Mouse (Mus musculus) layer of hippocampus, postnatal 10 days (tissue): Measurements from ENCODE around the gene Trim47. TPM values are rescaled to one million over a fixed set of nuclear protein-coding genes. Genes with fewer than 3 reads are reported as not detected.
"Not testable (repeated sequence)": the region's sequence is repeated elsewhere in the genome, so short reads cannot be mapped to it uniquely, and the experiment has no call there.

Source experiments
- DNase-seq, 2 experiments: peaks; one replicate each; pipeline ENCODE4 v3.0.0; 2021; ENCODE audit warnings: low spot score in 2 of 2
- total RNA-seq, 2 experiments: library from RNA; stranded (reverse); gene quantifications; 2 replicates each; pipeline ENCODE4 v1.2.3; 2021

Gene Trim47
- total RNA-seq, 2 experiments from 2014 or later = 6.4 to 7.2 TPM

DNA sequence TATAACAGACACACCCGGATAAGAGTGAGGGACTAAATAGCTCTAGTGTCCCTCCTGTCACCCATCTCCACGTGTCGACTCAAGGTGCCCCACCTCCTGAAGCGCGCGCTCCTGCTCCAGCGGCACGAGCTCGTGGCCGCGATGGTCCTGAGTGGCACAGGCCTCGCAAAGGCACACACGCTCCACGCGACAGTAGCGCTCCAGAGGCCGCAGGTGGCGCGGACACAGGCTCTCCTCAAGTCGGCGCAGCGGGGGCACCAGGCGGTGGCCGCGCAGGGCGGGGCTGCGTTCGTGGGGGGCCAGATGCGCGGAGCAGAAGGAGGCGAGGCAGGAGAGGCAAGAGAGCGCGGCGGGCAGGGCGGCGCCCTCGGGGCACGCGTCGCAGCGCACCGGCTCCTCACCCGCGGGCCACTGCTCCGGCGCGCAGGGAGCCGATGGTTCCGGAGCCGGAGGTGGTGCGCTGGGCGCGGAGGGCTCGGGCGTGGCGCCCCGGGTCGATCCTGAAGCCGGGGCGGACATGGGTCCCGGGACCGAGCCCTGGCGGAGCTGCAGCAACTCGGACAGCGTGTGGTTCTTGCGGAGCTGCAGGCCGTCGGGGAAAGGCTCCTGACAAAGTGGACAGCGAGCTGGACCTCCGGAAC, 17.4 kb downstream of the Trim47 start:
- DNase-seq = peak in 1 of 2 experiments; percentile 18

DNA sequence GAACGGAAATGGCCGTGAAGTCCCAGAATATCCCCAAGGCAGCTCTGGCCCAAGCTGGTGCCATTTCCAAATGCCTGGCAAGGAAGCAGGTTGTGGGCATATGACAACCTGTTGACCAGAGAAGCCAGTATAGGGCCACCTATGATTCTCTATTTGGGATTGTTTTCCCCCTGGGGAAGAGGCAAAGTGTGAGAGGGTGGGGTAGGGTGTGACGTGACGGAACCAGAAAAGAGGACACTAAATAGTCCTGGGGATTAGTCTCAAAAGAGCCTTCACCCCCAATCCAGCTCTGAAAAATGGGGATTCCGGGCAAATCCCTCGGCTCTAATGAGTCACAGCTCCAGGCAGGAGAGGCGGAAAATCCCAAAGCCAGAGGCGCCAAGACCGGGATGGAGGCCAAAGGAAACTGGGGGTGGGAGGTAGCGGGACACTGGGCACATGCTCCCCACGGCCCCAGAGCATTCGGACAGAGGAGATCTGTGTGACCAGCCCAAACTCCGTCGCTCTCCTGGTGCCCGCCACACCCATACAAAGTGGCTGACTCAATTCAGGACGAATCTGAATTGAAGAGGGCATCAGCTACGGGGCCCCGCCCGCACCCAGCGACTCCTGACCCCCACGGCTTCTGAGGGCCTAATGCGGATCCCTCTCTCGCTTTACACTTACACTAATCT, 18.4 kb downstream of the Trim47 start:
- peak; percentile 58 to 66 for DNase-seq

DNA sequence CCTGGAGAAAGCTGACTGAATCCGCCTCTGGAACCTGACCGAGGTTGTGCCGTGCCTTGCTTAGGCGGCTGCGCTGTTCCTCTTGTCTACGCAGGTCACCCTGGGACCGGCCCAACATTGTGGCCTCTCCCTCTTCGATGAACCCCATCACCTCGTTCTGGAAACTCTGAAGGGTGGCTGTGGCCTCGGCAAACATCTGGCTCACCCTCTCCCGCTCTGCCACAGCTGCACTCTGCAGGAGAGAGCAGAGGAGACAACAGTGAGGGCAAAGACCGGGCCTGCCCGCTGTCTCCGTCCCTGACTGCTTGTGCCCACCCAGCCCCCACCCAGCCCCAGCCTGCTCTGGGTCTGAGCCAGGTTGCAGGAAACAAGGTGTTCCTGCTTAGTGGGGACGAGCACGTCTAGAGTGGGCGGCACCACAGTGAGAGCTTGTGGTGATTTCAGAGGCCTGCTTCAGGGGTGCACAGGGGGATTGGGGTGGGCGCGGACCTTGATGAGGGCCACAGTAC, 19.2 kb downstream of the Trim47 start:
- no peak for DNase-seq

DNA sequence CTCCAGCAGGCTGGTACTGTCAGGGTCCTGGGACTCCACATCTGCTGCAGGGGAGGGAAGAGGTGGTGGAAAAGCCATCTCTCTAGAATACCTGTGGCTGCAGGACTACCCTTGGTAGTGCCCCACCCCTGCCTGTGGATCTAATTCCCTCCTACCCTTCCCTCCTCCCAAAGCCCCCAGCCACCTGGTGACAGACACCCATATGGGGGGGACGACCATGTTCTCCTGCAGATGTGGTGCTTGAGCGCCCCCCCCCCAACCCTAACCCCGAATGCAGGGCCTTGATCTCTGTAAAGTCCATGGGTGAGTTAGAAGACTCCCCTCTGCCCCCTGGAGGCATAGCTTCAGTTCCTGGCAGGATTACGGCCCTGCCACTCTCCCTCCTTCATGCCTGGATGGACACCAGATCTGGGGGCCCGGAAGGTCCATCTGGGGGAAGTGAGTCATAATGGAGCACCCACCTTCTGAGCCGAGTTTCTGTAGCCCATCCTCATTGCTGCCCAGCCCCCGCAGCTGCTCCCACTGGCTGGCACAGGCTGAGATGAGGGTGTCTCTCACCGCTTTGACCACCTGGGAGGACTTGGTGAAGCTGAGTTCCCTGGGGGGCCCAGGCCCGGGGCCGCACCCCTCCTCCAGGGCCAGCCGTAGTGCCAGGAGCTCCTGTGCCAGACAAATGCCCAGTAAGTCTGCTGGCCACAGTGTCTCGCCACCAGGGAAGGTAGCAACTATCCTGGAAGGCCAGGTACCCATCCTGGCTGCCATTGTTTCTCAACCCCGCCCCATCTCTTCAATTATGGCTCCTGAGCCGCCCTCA, 19.8 kb downstream of the Trim47 start:
- no peak for DNase-seq

DNA sequence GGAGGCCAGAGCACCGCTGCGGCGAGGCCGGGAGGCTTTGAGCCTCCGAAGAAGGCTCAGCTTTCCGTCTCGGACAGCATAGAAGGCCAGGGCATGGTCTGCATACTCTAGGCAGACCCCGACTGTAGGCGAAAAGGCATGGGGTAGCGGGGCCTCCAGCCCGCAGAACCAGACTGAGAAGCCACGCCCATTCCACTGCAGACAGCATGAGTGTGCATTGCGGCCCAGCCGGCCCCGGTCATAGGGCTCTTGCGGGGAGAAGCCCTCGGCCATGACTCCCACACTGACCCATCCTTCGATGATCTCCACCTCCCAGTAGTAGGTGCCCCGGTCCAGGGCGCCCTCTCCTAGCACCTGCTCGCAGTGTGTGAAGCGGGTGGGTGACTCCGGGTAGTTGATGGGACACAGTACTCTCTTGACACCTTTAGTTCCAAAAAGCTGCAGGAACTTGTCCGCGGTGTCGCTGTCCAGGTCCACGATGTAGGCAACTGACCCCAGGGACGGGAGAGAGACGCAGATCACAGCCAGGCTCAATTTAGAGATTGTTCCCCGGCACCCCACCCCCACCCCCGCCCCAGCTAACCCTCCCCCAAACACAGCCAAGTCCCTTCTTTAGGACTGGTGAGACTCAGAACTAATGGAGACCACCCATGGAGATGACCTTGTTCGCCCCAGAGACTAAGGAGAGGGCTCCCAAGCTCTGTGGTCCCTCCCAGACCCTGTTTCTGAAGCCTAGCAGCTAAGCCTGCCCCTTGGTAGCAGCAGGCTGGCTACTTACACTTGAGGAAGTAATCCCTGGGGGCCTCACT, 20.7 kb downstream of the Trim47 start:
- DNase-seq = no peak

DNA sequence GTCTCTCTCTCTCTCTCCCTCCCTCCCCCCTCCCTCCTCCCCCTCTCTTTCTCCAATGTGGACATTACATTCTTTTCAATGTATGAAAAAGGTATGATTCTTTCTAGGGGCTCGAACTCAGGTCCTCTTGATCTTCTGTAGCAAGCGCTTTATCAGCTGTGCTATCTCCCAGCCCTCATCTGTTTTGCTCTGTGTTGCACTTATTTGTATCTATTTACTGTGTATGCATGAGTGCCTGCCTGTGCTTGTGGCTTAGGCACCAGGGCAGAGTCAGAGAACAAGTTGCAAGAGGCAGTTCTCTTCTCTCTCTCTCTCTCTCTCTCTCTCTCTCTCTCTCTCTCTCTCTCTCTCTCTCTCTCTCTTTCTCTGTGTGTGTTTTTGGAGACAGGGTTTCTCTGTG, 21.9 kb downstream of the Trim47 start:
- no peak for DNase-seq

DNA sequence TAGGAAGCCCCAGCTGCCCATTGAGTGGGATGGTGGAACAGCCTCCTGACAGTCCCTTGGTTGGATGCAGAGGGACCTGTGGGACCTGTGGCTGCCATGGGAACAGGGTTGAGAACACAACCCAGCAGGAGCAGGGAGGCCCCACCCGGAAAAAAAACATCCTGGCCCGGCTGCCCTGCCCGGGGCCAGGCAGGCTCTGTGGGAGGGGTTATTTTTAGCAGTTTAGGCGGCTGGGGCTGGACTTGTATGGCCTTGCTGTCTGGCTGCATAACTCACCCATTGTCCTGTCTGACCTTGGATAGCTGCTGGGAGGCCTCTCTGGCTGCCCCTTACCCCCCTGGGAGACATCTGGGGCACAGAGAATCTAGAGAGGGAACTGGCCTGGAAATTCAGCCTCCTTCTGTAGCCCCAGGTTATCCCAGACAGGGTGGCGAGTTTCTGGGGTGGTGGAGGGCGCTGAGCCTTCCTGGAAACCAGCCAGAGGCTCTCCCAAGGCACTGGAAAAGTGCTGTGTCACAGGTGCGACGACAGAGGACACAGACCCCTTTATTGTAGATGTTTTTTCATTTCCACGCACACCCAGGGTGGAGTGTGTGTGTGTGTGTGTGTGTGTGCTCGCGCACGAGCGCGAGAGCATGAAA, 22.9 kb downstream of the Trim47 start:
- no peak for DNase-seq

DNA sequence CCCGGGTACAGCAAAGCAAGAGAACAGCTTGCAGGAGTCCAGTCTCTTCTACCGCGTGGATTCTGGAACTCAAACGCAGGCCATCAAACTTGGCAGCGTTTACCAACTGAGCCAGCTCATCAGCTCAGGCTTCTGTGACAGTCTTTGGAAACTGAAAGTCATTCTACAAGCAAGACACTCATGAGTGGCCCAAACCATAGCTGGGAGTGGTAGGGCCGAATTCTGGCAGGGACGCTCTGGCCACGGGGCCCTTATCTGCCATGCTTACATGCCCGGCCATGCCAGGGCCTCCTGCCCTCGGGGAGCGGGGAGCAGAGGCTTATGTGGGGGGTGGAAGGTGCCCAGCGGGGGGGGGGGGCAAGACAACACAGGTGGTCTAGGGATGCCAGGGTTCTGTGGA, 23.4 kb downstream of the Trim47 start:
- DNase-seq = no peak

DNA sequence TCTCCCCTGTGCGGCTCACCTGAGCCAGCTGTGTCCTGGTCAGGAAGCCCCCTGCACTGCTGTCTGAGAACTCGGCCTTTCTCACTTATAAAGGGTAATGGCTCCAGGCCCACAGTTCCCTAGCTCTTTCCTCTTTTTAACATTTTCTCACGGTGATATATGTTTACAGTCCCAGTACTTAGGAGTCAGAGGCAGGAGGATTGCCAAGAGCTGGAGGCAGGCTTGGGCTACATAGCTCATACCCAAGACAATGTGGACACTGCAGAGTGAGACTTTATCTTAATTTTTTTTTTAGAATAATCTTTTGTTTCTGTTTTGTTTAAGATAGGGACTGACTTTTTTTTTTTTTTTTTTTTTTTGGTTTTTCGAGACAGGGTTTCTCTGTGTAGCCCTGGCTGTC, 24.5 kb downstream of the Trim47 start:
- no peak for DNase-seq

DNA sequence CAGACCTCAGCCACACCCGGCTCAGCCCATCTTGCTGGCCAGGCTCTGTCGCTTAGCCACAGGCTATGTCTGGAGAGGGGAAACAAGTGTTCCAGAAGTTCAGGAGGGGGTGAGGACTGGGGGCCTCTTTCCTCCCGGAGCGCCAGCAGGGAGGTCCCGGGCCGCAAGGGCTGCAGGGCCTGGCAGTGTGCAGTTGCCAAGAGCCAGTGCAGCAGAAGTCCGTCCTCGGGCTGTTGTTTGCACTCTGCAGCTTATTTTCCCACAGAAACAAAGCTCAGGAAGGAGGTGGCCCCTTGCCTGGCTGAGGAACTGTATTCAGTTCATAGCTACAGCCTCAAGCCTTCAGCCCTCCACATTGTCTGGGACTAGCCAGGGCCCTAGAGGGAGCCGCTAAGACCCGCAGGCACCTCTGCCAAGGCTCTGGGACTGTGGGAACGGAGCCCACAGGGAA, 25.1 kb downstream of the Trim47 start:
- DNase-seq = peak in 1 of 2 experiments; percentile 43

DNA sequence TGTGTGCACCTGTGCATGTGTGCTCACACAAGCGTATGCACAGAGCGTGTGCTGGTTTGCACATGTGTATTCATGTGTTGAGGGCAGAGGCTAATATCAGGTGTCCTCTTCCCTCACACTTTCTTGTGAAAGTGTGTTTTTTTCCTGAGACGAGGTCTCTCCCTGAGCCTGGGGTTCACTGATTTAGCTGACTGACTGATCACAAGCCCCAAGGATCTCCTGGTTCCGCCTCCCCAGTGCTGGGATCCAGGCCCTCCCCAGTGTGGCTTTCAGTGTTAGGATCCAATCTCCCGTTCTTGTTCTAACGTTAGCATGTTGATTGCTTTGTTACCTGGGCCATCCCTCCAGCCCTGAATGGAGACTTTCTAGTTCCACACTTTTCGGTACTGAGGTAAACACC, 26.2 kb downstream of the Trim47 start:
- no peak for DNase-seq

DNA sequence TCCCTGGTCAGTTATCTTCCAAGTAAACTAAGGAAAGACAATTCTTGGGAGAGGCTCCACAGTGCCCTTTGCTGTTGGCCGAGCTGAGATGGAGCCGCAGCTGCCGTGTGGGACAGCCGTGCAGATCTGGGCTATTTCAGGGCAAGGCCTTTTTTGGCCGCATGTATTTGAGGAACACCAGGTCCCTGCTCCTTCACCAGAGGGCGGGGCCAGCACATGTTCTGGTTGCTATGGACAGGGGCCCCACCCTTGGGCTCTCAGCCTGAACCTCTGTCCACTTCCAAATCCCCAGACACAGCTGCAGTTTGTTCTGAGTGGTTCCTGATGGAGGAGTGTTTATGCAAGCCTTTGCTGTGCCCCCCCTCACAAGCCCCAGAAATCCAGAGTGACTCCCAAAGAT, 26.6 kb downstream of the Trim47 start:
- DNase-seq = no peak

DNA sequence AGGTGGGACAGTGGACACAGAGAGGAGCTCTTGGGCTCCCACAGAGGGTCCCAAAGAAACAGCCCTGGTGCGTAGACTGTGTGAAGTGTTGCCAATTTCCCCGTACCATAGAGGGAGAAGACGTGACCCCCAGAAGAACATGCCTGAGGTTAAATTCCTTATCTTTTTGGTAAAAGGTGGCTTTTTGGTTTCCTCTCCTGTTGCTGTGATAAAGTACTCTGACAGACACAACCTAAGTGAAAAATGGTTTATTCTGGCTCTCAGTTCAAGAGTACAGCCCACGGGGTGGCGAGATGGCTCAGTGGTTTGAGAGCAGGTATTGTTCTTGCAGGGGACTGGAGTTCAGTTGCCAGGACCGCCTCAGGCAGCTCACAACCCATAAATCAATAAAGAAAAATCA, 27.5 kb downstream of the Trim47 start:
- DNase-seq = no peak

DNA sequence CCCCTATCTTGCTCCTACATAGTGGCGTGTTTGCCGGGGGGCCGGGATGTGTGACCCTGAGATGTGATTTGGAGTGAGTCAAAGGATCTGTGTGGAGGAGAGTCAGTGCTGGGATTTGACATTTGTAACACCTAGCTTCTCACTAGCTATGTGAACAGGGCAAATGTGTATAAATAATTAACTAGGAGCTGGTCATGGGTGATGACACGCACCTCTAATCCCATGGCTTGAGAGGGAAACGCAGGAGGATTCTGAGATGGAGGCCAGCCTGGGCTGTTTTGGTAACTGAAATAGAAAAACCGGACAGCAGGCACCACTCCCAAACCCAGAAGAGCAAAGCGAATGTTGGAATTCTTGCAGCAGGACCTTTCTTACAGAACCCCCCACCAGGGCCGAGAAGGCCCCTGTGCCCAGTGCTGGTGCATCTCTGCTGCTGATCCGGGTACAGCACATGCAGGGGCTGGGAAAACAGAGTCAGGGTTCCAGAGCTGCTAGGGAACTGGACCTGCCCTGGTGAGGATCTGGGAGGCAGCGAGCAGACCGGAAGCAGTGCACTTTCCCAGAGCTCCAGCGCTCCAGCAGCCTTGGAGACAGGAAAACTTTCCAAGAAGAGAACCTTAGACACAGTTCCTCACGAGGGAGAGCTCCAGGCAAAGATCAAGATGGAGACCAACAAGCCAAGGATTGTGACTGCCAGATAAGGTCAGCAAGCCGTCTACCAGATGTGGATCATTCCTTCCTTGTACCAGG, 28.1 kb downstream of the Trim47 start:
- no peak for DNase-seq

DNA sequence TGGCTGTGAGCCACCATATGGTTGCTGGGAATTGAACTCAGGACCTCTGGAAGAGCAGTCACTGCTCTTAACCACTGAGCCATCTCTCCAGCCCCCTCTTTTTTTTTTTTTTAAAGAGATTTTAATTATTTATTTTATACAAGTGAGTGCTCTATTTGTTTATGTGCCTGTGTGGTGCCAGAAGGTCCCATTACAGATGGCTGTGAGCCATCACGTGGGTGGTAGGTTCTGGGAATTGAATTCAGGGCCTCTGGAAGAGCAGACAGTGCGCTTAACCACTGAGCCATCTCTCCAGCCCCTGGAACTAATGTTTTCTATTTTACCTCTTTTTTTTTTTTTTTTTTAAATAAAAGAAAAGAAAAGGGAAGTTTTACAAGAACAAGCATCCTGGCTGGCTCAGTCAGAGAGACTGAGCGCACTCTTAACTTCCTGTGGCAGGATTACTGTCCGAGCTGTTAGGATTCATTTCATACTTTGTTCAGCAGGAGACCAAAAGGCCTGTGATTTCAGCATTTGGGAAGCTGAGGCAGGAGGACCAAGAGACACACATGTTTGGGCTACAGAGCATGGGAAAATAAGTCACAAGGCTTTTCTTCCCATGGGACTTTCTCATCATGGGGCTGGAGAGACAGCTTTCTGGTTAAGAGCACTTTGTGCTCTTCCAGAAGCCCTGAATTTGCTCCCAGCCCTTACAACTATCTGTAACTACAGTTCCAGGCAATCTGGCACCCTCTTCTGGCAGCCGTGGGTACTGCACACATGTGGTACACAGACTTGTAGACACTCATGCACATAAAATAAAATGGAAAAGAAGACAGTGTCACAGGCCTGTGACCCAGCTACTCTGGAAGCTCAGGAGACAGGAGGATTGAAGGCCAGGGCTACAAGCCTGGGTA, 30.5 kb downstream of the Trim47 start:
- DNase-seq = no peak

DNA sequence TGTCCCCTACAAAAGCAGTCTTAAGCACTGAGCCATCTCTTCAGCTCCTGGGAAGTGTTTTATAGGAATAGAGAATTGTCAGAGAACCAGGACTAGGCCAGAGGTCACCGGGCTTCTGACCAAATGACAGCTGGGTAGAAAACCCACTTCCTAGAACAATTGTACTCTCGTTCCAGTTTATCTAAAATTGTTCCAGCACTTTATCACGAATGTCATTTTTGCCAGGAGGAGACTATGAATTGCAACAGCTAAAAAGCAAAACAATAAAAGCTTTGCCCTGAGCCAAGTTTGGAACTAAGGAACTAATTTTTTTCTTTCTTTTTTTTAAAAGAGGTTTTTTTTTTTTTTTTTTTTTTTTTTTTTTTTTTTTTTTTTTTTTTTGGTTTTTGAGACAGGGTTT, 31.4 kb downstream of the Trim47 start:
- DNase-seq = no peak

DNA sequence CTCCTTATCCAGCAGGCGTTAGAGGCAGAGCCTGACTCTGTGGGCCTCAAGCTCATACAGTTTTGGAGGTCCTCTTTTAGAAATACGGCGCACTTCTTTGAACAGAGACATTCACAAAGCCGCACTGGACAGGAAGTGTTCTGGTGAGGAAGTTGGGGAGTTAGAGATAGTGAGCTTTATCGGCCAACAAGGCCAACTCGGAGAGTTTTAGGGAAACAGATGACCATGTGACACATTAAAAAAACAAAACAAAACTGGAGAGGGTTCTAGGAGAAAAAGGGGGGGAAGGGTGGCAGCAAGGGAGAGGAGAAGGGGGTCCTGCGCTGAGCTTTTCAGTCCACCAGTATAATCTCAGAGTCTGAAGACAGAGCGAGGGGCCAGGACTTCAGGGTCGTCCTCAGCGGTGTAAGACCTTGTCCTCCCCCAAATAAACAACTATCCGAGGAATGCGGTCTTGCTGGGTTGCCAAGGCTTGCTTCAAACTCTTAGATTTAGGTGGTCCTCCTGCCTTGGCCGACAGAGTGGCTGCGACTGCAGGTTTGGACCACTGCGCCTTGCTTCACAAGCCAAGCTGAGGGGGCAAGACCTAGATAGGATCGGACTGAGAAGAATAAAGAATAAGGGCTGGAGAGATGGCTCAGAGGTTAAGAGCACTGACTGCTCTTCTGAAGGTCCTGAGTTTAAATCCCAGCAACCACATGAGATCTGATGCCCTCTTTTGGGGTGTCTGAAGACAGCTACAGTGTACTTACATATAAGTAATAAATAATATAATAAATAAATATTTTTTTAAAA, 33.0 kb downstream of the Trim47 start:
- peak in 1 of 2 experiments; percentile 9 for DNase-seq

DNA sequence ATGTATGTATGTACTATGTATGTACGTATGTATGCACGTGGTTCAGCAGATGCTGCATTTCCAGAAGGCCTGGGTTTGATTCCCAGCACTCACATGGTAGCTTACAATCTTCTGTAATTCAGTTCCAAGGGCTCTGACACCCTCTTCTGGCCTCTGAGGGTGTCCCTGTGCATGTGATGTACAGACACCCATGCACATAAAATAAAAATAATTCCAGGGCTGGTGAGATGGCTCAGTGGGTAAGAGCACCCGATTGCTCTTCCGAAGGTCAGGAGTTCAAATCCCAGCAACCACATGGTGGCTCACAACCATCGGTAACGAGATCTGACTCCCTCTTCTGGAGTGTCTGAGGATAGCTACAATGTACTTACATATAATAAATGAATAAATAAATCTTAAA, 34.1 kb downstream of the Trim47 start:
- not testable (repeated sequence) for DNase-seq
